Mouse (Mus musculus): ENCODE measurements around the gene Ddx5. TPM values are rescaled to one million over a fixed set of nuclear protein-coding genes. Genes with fewer than 3 reads are reported as not detected.
"Not testable (repeated sequence)": the region's sequence is repeated elsewhere in the genome, so short reads cannot be mapped to it uniquely, and the experiment has no call there.

Gene Ddx5
- polyA plus RNA-seq, 1 experiment from 2014 or later = 386 TPM

GRCm38 (mm10) chr11:106817156-106817555 is 28.2 kb upstream of the Ddx5 start:
- H3K27me3 ChIP-seq = no peaks in the 10 kb centered on the region
- H3K36me3 ChIP-seq = peaks cover 90% of the 10 kb centered on the region
- no peak overlapping the region for H3K4me2 ChIP-seq
- peaks cover 14% of the 10 kb centered on the region for H3K4me1 ChIP-seq (replicated peaks)
- 89% methylated on average over 3 of the region's 3 CpGs for WGBS
- H3K9me3 ChIP-seq = no peaks in the 10 kb centered on the region
- no peak for ATAC-seq (ENCODE audit: low read depth)
- no peak overlapping the region for H3K4me3 ChIP-seq
- no peak overlapping the region for H3K9ac ChIP-seq
- no peak overlapping the region for H3K27ac ChIP-seq (replicated peaks)

GRCm38 (mm10) chr11:106816316-106816715 is 27.3 kb upstream of the Ddx5 start:
- Histone ChIP-seq H3K27me3 (no peaks in the 10 kb centered on the region), H3K4me2 (no peak overlapping the region), H3K4me1 (replicated peaks) (peaks cover 14% of the 10 kb centered on the region), H3K9ac (no peak overlapping the region), H3K9me3 (no peaks in the 10 kb centered on the region), H3K36me3 (peaks cover 93% of the 10 kb centered on the region), H3K27ac (replicated peaks) (no peak overlapping the region), H3K4me3 (no peak overlapping the region)
- no peak for ATAC-seq (ENCODE audit: low read depth)
- WGBS = 89% methylated on average over 7 of the region's 7 CpGs

DNA sequence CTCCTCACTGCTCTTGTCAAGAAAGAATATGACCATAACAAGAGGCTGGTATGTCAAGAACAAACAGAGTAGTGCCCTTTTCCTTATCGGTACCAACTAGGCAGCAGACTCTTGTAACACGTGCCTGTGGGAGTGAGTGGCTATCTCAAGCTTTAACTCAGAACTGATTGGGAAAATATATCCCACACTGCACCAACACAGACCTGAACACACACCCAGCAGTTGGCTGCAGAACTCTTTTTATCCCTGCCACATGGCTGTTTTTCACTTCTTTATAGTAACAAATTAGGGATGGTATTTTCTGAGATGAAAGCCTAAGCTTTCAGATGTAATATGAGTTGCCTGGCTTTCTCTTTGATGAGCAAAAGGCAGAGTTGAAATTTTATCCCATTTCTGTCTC is 26.8 kb upstream of the Ddx5 start:
- Histone ChIP-seq H3K4me2 (no peak overlapping the region), H3K27me3 (no peaks in the 10 kb centered on the region), H3K9ac (no peak overlapping the region), H3K27ac (replicated peaks) (no peak overlapping the region), H3K9me3 (no peaks in the 10 kb centered on the region), H3K36me3 (peaks cover 93% of the 10 kb centered on the region), H3K4me1 (replicated peaks) (peaks cover 14% of the 10 kb centered on the region), H3K4me3 (no peak overlapping the region)
- no peak for ATAC-seq (ENCODE audit: low read depth)
- 94% methylated on average over 2 of the region's 2 CpGs for WGBS

DNA sequence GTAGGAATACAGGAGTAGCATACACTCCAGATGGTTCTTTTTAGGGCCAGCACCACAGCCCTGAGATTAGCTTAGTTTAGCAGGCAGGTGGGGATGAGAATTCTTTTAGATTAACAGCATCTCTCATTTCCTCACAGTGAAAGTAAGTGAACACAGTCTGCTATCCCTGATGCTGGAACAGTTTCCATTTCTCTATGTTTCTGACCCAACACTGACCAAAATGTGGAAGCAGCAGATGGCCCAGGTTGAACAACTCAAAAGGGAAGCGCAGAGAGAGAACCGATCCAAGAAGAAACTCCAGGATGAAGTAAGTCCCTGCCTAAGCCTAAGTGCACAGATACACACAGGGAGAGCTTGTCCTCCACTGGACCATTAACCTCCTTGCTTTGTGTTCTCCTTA is 26.3 kb upstream of the Ddx5 start:
- Histone ChIP-seq H3K4me1 (replicated peaks) (peaks cover 14% of the 10 kb centered on the region), H3K9me3 (no peaks in the 10 kb centered on the region), H3K27ac (replicated peaks) (no peak overlapping the region), H3K36me3 (peaks cover 93% of the 10 kb centered on the region), H3K4me3 (no peak overlapping the region), H3K4me2 (no peak overlapping the region), H3K9ac (no peak overlapping the region), H3K27me3 (no peaks in the 10 kb centered on the region)
- ATAC-seq (ENCODE audit: low read depth) = no peak
- WGBS = 97% methylated on average over 2 of the region's 2 CpGs

- peaks cover 95% of the 10 kb centered on the region for H3K36me3 ChIP-seq
- H3K4me1 ChIP-seq (replicated peaks) = peaks cover 14% of the 10 kb centered on the region
- H3K27ac ChIP-seq (replicated peaks) = no peak overlapping the region
- H3K4me2 ChIP-seq = no peak overlapping the region
- H3K9me3 ChIP-seq = no peaks in the 10 kb centered on the region
- 86% methylated on average over 14 of the region's 14 CpGs for WGBS
- H3K27me3 ChIP-seq = no peaks in the 10 kb centered on the region
- no peak overlapping the region for H3K4me3 ChIP-seq
- no peak for ATAC-seq (ENCODE audit: low read depth)
- no peak overlapping the region for H3K9ac ChIP-seq
Observed at GRCm38 (mm10) chr11:106814601-106815320, 25.8 kb upstream of the Ddx5 start.

DNA sequence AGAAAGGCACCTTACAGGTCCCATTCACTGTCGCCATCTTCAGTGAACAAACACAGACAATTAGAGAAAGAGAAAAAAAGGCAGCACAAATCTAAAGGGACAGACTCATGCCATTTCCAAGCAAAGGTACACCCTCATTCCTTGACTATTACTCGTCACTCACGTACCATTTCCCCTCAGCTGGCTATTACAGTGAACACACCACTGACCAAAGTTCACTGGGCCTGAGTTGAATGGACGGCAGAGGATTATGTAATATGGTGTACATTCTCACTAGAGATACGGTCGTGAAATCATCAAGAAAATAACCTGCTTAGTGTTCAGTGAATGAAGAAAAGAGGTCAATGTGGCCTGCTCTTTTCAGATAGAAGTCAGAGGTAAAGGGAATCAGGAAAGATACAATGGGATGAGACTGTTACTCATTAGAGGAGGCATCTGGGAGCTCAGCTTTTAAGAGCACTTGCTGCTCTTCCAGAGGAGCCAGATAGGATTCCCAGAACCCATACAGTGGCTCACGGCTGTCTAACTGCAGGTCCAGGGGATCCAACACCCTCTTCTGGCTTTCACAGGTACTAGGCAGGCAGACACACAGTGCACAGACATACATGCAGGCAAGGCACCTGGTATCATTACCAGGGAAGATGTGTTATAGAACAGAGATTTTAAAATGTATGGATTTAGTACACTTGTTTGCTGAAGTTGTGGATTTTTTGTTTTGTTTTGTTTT is 23.6 kb upstream of the Ddx5 start:
- ATAC-seq (ENCODE audit: low read depth) = no peak
- Histone ChIP-seq H3K9ac (no peak overlapping the region), H3K27ac (replicated peaks) (no peak overlapping the region), H3K36me3 (peaks cover 93% of the 10 kb centered on the region), H3K9me3 (no peaks in the 10 kb centered on the region), H3K4me1 (replicated peaks) (no peaks in the 10 kb centered on the region), H3K4me2 (no peak overlapping the region), H3K27me3 (no peaks in the 10 kb centered on the region), H3K4me3 (no peak overlapping the region)
- 90% methylated on average over 7 of the region's 7 CpGs for WGBS

- not testable (repeated sequence) for H3K4me1 ChIP-seq (replicated peaks); H3K4me3 ChIP-seq; H3K27me3 ChIP-seq; H3K9me3 ChIP-seq; H3K9ac ChIP-seq; H3K27ac ChIP-seq (replicated peaks); H3K4me2 ChIP-seq; ATAC-seq (ENCODE audit: low read depth)
- H3K36me3 ChIP-seq = peaks cover 80% of the 10 kb centered on the region
- WGBS = 100% methylated on average over 1 of the region's 1 CpGs
Observed at GRCm38 (mm10) chr11:106807442-106807841, 18.5 kb upstream of the Ddx5 start.

DNA sequence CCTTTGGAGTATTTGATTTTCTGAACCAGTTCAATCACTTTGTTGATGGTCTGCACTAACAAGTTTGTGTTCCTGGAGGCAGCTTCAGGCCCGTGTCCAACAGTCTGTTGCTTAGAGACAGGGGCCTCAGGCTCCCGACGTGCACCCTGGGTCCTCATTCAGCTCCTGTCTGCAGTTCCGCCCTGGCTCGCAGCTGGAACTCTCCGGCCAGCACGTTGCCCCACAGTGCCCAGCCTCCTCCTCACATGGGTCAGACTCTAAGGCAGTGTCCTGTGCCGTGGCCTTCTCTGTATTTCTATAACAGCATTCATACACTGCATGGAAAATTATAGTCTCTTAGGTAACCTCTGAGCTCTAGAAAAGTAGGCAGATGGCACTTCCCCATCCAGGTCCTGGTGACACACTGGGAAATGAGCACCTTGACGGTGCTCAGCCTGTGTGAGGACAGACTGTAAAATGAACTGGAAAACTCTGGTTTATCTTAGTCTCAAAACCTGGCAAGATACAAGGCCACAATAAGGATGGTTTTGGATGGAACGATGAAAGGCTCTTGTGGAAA is 13.2 kb upstream of the Ddx5 start:
- H3K27me3 ChIP-seq = no peaks in the 10 kb centered on the region
- WGBS = 81% methylated on average over 10 of the region's 10 CpGs
- no peak for ATAC-seq (ENCODE audit: low read depth)
- H3K9me3 ChIP-seq = no peaks in the 10 kb centered on the region
- H3K4me1 ChIP-seq (replicated peaks) = no peaks in the 10 kb centered on the region
- no peak overlapping the region for H3K4me3 ChIP-seq
- H3K27ac ChIP-seq (replicated peaks) = no peak overlapping the region
- no peak overlapping the region for H3K4me2 ChIP-seq
- H3K9ac ChIP-seq = no peak overlapping the region
- H3K36me3 ChIP-seq = peaks cover 88% of the 10 kb centered on the region

GRCm38 (mm10) chr11:106795679-106796078 is 6.7 kb upstream of the Ddx5 start:
- peaks cover 80% of the 10 kb centered on the region for H3K36me3 ChIP-seq
- H3K9me3 ChIP-seq = no peaks in the 10 kb centered on the region
- WGBS = 66% methylated on average over 9 of the region's 9 CpGs
- no peaks in the 10 kb centered on the region for H3K27me3 ChIP-seq
- H3K4me2 ChIP-seq = no peak overlapping the region
- H3K27ac ChIP-seq (replicated peaks) = no peak overlapping the region
- no peak overlapping the region for H3K9ac ChIP-seq
- no peak overlapping the region for H3K4me3 ChIP-seq
- H3K4me1 ChIP-seq (replicated peaks) = peaks cover 8% of the 10 kb centered on the region
- ATAC-seq (ENCODE audit: low read depth) = no peak

DNA sequence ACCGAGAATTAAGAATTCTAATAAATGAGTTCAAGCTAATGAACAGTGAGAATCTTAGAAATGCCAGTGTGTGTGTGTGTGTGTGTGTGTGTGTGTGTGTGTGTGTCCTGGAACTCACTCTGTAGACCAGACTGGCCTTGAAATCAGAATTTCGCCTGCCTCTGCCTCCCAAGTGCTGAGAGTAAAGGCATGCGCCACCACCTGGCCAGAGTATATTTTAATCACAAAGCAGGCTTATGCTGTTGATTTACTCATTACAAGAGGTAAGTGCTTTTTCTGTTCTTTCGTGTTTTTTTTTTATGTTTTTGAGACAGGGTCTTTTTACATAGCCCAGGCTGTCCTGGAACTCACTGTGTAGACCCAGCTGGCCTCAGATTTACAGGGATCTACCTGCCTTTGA is 4.9 kb upstream of the Ddx5 start:
- no peak overlapping the region for H3K4me3 ChIP-seq
- peaks cover 19% of the 10 kb centered on the region for H3K4me1 ChIP-seq (replicated peaks)
- H3K27ac ChIP-seq (replicated peaks) = no peak overlapping the region
- no peaks in the 10 kb centered on the region for H3K9me3 ChIP-seq
- WGBS = 79% methylated on average over 4 of the region's 4 CpGs
- H3K4me2 ChIP-seq = no peak overlapping the region
- H3K9ac ChIP-seq = no peak overlapping the region
- no peaks in the 10 kb centered on the region for H3K27me3 ChIP-seq
- peaks cover 62% of the 10 kb centered on the region for H3K36me3 ChIP-seq
- ATAC-seq (ENCODE audit: low read depth) = no peak

DNA sequence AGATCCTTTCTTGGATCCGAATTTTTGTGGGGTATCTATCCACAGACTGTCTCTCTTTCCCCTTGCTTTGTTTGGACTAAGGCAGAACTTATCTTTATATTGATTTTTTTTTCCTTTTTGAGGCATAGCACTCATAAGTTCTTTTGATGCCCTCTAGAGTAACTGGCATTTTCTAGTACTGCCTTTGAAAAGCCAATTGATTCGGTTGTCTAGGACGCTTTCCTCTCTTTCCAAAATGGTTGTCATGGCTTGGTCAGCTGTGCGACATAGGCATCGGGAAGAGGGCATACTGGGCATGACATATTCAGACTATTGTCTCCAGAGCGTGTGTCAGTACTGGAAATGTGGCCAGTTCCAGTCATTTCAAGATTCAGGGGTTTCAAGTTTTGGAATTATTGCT is 664 bp upstream of the Ddx5 start:
- Histone ChIP-seq H3K36me3 (peaks cover 44% of the 10 kb centered on the region), H3K9me3 (no peaks in the 10 kb centered on the region), H3K4me2 (peak overlapping the region; percentile 69), H3K9ac (peak overlapping the region; percentile 99), H3K27me3 (no peaks in the 10 kb centered on the region), H3K4me3 (peak overlapping the region; percentile 80), H3K27ac (replicated peaks) (peak overlapping the region; percentile 97), H3K4me1 (replicated peaks) (peaks cover 42% of the 10 kb centered on the region)
- under 1% methylated on average over 6 of the region's 6 CpGs for WGBS
- no peak for ATAC-seq (ENCODE audit: low read depth)

DNA sequence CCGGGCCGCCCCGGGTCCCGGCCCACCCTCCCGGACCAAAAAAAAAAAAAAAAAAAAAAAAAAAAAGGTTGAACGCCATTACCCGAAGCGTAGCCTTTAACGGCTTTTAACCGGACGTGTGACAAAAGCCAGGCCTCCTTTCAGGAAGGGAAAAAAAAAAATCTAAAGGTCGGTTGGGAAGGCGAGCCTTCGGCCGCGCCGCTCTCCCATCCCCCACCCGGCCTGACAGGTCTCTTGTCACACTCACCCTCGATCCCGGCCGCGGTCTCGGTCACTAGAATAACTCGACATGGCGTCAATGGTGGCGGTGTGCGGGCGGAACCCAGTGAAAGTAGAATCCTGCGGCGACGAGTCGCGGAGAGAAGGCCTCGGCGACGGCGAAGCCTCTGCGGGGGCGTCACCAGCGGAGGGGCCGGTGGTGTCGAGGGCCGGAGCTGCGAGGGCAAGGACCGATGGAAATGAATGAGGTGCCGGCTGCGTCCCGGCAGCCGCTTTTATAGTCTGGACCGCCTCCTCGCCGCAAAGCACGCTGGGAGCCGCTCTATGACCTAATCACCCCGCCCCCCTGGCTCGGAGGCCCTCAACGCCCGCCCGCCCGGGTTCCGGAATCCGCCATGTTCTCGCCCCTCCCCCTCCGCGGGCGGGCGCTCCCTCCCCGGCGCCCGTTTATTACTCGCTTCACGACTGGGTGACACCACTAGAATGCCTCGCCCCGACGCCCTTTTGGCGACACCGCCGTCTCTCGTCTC is 785 bp downstream of the Ddx5 start:
- H3K4me2 ChIP-seq = peak overlapping the region; percentile 38
- peak overlapping the region; percentile 97 for H3K27ac ChIP-seq (replicated peaks)
- ATAC-seq (ENCODE audit: low read depth) = peak; percentile 84
- WGBS = under 1% methylated on average over 75 of the region's 79 CpGs
- H3K4me3 ChIP-seq = peak overlapping the region; percentile 80
- peaks cover 52% of the 10 kb centered on the region for H3K4me1 ChIP-seq (replicated peaks)
- H3K36me3 ChIP-seq = peaks cover 44% of the 10 kb centered on the region
- no peaks in the 10 kb centered on the region for H3K9me3 ChIP-seq
- no peaks in the 10 kb centered on the region for H3K27me3 ChIP-seq
- peak overlapping the region; percentile 99 for H3K9ac ChIP-seq
